Mouse (Mus musculus) embryo, embryonic 11.5 days (tissue): ENCODE results near the gene Fndc1.

ENCODE experiments used
- DNase-seq: peaks from one replicate; pipeline ENCODE4 v3.0.0-alpha.2; 2012; ENCODE audit warnings: low read depth, low spot score

Gene Fndc1

DNA sequence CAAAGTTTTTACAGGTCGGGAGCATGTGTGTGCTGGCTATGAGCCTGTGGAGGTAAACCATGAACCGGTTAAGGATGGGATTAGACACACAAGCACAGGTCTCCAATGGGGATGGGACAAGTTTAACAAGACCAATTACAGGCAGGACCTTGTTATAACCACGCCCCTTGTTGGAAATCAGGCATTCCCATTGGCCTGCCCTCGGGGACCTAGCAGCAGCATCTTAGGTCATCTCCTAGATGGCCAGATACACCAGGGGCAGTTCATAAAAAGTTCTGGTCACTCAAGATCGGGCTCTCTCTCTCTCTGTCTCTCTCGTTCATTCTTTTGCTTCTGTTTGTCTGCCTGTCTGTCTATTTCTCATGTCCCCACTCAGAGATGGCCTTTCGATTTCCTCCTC is 6.9 kb downstream of the Fndc1 start:
- DNase-seq, result no peak

GRCm38 (mm10) chr17:7816602-7817001 is 10.5 kb downstream of the Fndc1 start:
- DNase-seq, result no peak

DNA sequence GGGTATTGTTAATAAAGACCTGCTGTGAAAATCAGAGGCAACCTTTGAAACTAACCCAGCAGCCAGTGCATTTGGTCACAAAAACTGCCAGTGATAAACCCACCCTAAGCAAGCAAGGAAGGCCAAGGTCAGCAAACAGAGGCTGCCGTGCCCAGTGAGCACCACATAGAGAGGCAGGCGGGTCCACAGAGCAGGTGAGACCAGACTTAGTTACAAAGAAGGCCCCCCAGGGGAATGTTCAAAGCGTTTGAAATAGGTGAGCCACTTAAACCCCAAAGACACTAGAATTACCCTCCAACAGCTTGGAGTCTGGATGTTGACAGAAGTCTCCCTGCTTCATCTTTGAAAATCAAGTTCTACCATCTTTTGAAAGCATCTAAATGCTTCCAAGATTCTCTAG is 12.7 kb downstream of the Fndc1 start:
- DNase-seq, result no peak

- DNase-seq, result no peak
Measured at GRCm38 (mm10) chr17:7808043-7808442, 19.1 kb downstream of the Fndc1 start.

DNA sequence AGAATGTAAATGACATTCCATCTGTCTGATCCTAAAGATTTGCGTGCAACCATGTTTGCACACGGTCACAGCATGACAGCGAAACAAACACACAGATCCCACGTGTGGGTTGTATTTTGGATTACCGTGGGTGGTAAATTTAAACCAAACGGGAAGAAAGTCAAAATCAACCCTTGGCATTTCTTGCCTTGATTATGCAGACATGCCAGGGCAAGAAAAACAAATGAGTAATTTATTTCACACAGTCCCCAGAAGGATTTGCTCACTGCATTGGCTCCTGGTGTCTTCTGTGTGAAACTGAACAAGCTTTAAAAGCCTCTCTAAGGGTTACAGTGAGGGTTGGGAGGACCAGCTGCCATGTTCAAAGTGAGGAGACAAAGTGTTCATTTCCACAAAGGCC is 22.0 kb downstream of the Fndc1 start:
- DNase-seq, result no peak

GRCm38 (mm10) chr17:7802483-7802882 is 24.6 kb downstream of the Fndc1 start:
- no peak for DNase-seq

- no peak for DNase-seq
Measured at GRCm38 (mm10) chr17:7799894-7800293, 27.2 kb downstream of the Fndc1 start.

DNA sequence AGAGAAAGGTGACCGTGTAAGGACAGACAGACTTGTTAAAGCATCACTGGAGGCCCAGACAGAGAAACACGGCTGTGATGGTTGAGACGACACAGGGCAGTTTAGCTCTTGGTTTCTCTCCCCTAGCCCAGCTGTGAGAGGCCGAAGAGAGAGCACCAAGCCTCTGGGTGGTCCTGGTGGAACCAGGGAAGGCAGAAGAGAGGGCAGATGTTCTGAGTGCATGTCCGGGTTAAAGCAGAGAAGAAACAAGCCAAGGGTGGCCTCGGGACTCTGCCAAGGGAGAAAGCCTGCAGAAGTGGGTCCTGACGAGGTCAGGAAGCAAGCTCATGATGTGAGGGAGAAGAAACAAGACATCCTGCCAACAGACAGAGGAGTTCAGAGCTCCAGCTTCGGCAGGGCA is 31.5 kb downstream of the Fndc1 start:
- DNase-seq, result no peak

DNA sequence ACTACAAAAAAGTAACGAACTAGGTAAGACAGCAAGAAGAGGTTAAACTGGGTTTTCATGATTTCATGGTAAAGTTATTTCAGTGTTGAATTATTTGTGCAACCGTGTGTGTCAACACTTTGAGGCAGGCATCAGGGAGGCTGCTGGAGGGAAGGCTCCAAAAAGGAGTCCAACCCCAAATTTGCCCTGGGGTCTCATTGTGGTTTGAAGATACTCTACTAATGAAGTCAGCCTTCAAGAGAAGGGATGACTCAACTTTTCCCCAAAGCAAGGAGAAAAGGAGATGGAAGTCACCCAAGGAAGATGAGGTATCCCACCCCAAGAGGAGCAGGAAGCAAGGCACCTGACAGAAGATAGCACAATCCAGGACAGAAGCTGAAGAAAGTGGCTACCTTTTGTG is 31.9 kb downstream of the Fndc1 start:
- no peak for DNase-seq

- DNase-seq, result no peak
Measured at GRCm38 (mm10) chr17:7794093-7794492, 33.0 kb downstream of the Fndc1 start.

DNA sequence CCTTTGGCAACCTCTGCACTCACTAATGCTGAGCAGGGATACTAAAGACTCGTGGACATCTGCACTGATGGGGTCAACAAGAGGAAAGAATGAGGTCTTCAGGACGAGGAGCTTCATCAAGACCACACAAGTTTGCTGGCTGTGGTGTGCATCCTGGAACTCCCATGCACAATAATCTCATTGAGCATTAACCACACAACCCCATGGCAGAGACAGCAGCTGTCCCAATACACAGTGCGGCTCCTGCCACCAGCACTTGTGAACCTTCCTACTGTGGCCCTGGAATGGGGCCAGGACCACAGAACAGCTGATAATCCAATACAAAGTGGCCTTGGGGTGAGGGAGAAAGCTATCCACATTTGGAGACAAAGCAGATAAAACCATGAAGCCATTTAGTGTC is 36.6 kb downstream of the Fndc1 start:
- DNase-seq, result no peak

- no peak for DNase-seq
Measured at GRCm38 (mm10) chr17:7774101-7774500, 53.0 kb downstream of the Fndc1 start.

DNA sequence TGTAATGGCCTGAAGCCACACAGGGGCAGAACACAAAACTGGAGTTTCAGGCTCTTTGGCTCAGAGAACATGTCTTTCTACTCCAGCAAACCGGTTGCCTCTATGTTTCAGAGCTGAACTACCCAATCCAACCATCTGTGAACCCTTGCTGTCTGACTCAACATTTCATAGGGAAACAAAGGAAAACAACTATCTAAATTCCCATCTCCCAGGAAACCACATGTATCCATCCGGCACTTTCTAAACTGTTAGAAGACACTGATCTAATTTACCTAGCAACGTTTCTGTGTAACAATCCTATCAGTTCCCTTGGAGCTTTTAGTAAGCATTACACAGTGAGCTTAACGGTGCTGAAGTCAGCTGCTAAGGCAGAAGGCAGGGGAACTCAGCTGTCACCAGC is 67.3 kb downstream of the Fndc1 start:
- no peak for DNase-seq

DNA sequence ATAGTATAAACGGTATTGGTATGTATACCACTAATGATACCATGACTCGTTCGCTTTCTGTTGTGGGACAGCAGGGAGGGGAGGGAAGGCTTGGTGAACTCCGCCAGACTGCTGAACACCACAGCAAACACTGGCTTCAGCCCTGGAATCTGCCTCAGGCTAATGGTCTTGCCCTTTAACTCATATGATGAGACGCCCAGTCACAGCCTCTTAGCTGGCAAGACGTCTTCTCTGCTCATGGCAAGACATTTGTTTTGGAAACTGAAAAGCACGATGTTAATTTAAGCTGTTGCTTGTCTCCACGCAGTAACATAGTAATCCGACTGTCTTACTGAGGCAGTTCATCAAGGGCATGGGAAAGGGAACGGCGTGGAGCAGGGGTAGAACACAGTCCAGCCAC is 72.1 kb downstream of the Fndc1 start:
- DNase-seq, result no peak

GRCm38 (mm10) chr17:7753383-7753782 is 73.7 kb downstream of the Fndc1 start:
- DNase-seq, result no peak

DNA sequence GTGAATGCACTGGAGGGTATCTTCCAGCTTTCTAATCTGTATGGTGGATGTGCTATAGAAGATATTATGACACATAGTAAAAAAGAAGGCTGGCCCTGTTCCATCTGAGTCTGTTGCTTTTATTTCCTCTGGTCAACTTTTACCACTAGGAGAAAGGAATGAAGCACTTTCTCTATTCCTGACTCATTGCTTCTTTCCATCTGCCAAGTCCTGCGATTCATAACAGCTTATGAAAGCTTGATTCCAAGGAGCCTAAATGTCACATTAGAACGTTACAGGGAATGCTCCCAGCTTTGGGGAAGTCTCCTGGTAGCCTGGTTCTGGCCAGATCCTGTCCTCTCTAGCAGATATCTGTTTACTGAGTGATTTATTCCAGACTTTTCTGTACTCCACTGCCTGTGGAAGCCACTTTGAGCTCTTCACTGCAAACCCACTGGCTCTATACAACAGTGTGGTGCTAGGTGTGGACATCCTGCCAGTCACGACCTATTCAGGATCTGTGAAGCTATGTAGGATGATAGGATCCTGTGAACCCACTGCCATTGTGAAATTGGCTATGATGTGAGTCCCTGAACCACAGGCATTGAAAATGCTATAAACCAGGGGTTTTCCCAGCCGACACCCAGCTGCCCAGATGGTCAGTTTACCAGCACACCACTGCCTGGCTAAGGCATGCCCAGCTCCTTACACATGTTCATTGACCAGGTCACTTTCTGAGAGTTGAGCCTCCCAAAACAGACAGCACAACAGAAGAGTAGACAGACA is 77.9 kb downstream of the Fndc1 start:
- DNase-seq, result no peak

DNA sequence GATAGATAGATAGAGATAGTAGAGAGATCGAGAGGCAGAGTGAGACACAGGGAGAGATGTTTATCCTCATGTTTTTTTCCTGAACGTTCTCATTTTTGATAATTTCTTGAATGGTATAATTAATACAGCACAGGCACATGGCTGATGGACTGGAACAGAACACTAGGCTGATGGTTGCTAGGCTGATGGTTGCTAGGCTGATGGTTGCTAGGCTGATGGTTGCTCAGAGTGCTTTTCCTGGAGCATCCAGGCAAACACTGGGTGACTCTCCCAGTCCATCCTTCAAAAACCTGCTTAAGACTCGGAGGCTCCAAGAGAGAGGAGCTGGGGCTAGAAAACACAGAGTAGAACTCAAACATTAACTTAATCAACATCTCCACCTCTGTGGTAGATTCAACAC is 80.3 kb downstream of the Fndc1 start:
- DNase-seq, result no peak

GRCm38 (mm10) chr17:7744976-7745375 is 82.1 kb downstream of the Fndc1 start:
- DNase-seq, result no peak

GRCm38 (mm10) chr17:7740988-7741387 is 86.1 kb downstream of the Fndc1 start:
- peak; percentile 67 for DNase-seq

DNA sequence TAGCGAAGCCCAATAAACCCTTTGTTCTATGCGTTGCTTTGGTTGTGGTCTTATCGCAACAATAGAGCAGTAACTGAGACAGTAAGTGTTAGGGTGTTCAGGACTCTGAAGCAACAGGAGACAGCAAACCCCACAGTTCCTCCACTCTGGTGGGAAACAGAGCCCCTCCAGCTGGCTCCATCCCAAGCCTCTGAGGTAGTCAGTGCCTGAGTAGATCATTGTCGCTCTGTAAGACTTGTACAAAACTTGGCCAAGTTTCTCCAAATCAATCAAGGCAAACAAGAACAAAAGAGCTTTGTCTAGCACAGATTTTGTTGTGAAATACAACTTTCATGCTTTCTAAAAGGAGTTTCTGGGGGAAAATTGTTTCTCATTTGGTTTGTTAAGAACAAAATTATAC is 104.1 kb downstream of the Fndc1 start:
- no peak for DNase-seq

GRCm38 (mm10) chr17:7718886-7719285 is 108.2 kb downstream of the Fndc1 start:
- DNase-seq, result no peak

GRCm38 (mm10) chr17:7717945-7718344 is 109.2 kb downstream of the Fndc1 start:
- no peak for DNase-seq

DNA sequence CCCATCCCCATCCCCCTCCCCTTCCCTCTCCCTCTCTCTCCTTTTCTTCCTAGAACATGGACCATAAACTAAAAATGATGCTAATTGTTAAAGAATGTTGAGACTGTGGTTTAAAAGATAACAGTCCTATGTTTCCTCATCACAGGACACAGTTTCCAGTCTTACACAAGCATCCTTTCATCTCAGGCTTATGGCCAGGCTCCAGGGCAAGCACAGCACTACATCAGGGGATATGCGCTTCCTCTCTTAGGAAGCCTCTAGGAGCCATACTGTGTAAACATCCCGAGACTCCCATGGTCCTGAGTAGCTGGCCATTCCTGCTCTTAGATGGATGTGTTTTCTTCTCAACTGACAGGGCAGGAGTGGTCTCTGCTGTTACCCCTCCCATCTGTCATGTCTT is 114.1 kb downstream of the Fndc1 start:
- DNase-seq, result no peak

DNA sequence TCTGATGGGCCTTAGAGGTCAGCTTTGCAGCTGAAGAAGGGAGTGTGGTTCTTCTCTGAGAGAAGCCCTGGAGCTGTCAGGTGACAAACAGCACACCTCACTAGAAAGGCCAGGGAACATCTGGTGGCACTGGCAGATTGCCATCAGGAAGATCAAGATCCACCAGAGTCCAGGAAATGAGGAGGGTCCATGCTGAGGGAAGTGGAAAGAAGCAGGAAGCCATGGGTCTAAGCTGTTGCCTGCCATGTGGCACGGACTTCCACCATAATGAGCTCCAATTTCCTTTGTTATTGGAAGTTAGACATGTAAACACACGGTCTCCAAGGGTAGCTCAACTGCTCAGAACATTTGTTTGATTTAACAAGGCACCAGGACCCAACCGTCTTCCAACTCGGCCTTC is 120.0 kb downstream of the Fndc1 start:
- no peak for DNase-seq
